Mouse (Mus musculus) inflammation-experienced regulatory T-cells, adult 6 months (primary cell): ENCODE data around the gene Pabpn1l. TPM values are rescaled to one million over a fixed set of nuclear protein-coding genes. Genes with fewer than 3 reads are reported as not detected.

Experiments used
- ATAC-seq: one replicate; pipeline ENCODE4 v1.8.0; 2017
- polyA plus RNA-seq, 3 experiments: library from polyadenylated mRNA; unstranded; fragments of 100-300 nt; shearing (Covaris generic); gene quantifications; one replicate each; pipeline ENCODE4 v1.2.1; 2017

Pabpn1l gene
- polyA plus RNA-seq, 3 experiments from 2014 or later = not detected

DNA sequence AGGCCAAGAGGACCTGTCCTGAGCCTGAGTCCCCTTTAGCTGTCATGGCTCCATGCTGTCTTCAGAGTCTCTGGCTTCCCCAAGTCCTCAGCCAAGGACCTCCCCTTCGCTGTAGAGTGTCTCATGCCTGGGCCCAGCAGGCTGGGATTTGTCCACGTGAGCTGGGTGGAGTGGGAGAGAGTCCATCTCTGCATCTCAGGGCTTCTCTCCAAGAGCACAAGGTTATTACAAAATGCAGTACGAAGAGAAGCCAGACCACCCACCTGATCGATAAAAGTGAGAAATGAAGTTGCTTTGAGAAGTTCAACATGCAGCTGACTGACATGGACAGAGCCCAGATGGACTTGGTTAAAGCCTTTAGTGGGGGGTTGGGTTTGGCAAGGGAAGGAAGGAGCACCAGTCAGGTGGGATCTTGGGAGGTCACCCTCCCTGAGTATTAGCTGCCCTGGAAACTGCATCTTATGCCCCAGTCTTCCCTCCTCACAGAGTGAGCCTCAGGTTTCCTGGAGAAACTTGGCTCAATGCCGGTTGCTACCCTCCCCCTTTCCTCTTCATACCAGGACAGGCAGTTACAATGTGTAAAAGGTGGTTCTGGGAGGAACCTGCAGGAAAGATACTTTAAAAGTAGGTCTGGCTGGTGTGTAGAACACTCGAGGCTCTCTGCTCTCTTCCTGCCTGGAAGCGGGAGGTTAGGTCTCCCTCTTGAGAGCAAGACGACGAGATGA, 6.2 kb downstream of the Pabpn1l start:
- no peak for ATAC-seq

DNA sequence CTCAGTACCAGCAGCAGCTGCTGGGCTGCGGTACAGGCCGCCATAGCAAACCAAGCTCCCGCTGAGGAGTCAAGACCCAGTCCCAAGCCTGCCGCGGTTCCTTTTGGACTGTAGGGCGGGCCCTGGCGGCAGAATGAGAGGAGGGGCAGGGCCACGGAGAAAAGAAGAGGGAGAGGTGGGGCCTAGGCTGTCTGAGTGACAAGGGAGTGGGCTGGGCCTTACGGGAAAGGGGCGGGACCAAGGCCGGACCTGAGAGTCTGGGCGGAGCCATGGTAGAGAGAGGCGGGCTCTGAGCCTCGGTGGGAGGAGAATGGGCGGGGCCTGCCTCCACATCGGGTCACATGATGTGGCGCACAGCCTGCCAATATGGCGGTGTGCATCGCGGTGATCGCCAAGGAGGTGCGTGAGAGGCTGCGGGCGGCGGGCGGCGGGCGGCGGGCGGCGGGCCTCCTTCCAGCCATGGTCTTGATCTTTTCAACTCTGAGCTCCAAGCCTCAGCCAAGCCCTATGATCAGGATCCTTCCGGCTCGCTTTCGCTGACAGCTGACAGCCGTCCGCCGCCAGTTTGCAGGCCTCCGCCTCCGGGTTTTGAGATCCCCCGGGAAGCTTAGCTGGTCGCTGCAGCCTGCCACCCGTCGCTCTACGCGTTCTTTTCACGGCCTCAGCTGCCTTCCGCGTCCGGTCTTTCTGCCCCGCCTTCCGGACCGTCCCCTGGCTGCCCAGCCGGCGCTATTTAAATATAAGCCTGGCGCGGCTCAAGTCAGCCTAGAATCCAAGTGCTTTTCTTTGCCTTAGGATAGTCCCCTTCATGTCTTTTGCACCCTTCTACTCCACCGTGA, 11.0 kb downstream of the Pabpn1l start, which contains the start of the genes Galns and Trappc2l:
Gene Galns, minus strand, starts transcription at position 169 of the 839 bp plus-strand sequence.
Gene Trappc2l, plus strand, starts transcription at position 346 of the 839 bp plus-strand sequence.
- ATAC-seq = peak; percentile 99

DNA sequence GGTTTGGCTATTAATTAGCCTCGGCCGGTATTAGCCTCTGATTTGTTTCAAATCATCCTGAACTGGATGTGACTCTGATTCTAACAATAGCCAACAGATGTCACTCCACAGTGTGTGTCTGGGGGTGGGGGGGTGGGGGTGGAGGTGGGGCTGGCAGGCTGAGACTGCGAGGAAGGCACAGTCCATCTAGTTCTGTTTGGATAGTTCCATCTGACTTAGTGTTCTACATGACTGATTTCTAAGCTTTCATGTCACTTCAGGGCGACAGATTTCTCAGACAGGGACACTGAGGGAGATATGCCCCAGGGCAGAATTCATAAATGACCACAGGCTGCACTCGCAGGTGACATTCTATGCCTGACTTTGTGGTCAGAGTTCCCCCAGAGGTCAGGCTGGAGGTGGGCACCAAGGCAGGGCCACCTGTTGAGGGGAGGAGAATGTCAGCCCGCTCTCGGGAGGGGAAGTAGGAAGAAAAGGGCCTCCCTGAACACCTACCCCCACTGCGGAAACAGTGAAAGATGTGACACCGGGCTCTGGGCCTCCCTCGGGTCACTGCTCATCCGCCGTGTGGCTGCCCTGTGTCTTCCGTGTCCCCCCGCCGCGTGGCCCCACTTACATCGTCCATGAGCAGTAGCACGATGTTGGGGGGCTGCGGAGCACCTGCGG, 11.8 kb downstream of the Pabpn1l start:
- peak; percentile 26 for ATAC-seq

DNA sequence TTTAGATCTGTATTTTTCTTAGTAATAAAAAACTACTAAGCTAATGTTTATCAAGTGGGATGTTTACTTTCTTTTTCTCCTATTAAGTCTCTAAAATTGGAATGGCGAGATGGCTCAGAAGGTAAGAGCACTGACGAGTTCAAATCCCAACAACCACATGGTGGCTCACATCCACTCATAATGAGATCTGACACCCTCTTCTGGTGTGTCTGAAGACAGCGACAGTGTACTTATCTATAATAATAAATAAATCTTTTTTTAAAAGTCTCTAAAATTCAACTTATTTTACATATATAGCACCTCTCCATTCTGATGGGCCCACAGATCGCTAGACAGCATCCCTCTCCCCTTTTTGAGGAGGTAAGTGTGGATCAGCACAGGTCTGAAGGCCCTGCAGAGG, 12.3 kb downstream of the Pabpn1l start:
- ATAC-seq = no peak

DNA sequence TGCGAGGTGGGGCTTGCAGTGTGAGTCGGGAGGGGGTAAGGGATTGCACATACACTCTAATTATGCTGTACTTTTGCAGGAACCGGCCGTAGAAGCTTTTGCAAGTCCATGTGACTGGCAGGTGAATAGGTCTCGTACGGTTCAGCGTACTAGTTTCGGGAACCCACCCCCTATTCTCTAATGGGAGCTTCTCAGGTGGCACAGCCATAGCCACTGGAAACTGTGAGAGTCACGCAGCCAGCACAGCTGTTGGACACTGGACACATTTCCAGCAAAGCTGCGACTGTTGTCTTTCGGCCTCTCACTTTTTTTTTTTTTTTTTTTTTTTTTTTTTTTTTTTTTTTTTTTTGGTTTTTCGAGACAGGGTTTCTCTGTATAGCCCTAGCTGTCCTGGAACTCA, 15.7 kb downstream of the Pabpn1l start:
- ATAC-seq = no peak

DNA sequence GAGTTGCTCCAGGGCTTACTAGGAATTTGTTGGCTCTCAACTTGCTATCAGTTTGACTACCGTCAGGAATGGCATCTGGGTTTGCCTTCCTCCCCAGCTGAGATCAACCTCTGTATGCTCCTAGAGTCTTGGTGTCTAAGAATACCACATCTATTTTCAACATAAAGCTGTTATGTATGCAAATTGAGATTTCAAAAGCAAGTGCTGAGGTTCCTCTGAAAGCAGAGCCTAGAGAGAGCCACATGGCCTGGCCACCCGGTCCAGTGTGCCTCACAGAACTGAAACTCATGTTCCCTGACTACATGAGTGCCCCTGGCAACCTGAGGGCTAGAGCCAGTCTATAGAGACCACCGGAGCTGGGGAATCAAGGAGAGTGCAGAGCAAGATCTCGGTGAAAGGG, 17.2 kb downstream of the Pabpn1l start:
- ATAC-seq = no peak

DNA sequence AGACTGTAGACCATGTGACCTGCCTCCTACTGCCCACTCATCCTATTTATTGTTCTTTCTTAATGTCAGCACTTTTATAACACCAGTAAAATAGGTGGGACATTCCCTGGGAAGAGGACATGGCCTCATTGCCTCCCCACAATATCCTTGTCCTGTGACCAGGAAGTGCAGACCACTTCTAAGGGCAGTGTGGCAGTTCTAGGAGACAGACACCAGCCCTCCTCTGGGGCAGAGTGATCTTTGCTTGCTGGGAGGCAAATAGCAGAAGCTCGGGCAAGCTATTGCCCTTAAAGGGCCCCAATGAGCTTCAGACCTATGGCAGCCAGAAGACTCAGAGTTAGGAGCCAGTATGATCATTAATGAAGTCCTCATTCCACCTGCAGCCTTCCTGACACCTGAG, 17.9 kb downstream of the Pabpn1l start:
- ATAC-seq = no peak

DNA sequence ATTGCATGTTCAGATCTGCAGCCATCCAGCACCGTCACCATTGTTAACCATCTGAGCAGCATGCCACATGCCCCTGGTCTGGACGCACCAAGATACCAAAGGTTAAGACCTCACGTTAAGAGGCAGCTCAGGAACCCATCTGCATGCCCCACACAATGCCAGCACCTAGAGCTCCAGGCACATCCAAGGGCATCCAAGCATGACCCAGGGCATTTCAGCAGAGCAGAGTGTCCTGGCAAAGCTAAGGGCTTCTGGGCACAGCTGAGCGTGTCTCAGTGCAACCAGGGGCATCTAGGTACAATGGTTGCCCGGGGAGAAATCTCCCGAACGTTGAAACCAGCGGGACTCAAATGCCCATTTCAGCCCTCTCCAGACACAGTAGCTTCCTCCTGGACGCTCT, 21.9 kb downstream of the Pabpn1l start:
- ATAC-seq = no peak

DNA sequence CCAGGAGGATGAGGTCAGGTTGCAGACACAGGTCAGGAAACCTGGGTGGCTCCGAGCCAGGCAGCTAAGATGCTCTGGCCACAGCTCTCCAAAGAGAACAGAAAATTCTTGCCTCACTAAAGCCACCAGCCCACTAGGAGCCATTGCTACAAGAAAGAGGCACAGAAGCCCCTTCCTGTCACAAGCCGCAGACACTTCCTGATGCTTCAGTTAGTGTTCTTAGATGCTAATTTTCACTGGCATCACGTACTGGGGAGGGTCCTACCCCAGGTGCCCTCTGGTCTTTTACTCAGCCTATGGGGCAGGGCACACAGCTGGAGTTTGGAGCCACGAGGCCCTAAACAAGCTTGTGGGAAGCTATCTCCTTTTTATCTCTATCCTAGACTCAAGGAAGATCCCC, 26.5 kb downstream of the Pabpn1l start:
- ATAC-seq = no peak

DNA sequence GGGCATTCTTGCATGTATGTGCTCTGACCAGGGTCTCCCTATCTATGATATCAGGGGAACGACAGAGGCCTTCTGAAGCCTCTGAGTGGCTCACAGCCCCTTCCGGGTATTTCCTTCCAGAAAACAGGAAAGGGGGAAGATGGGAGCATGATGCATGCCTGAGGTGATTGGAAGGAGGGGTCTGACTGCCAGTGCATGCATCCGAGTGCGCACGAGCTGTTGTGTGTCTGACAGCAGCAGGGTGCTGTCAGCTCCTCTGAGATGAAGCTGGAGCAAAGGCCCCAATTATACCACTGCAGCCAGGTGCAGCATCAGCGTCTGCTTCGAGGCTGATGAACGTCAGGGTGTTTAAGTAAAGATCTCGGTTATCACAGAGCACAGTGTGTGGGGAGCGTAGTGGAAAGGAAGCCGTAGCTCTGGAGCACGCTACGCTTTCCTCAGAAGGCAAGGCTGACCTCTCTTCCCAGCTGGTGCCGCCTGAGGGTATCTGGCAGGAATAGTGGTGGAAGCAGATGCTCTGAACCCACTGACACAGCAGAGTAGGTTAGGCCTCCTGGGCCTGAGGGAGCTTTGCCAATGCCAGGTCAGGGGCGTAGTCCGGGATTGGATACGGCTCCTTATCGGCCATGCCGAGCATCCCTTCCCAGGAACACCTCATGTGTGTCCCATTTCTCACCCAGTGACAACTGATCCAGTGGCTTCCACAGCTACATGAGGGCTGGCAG, 28.6 kb downstream of the Pabpn1l start:
- ATAC-seq = no peak

DNA sequence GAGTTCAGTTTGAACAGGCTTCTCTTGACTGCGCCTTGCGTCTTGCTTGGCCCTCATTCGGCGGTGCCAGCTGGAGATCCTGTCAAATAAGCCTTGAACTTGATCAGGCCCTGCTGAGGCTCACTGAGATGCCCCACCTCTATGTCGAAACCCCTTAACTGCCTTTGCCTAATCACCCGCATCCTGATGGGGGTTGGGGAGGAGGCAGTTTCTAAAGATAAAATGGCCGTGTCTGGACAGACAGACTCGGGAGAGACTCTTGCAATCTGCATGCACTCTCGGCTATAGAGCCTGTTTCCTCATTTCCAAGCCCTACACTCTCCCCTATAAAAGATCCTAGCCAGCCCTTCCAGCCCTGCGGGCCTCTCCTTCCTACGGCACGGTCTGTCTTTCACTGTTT, 29.3 kb downstream of the Pabpn1l start:
- ATAC-seq = no peak

DNA sequence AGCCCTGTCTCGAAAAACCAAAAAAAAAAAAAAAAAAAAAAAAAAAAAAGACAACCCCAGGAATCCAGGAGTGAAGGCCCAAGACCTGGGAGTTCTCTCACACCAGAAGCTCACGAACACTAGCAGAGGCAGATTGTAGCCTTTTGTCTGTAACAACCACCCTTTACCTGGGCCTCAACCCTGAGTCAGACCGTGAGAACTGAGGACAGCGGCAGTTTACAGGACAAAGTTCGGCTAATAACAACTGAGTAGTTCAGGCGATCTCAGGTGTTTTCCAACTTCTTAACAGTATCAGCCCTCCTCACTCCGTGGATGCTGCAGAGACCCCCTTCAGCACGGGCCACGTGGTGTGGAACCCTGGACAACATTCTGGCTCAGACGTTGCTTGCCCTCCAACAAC, 35.8 kb downstream of the Pabpn1l start:
- no peak for ATAC-seq

DNA sequence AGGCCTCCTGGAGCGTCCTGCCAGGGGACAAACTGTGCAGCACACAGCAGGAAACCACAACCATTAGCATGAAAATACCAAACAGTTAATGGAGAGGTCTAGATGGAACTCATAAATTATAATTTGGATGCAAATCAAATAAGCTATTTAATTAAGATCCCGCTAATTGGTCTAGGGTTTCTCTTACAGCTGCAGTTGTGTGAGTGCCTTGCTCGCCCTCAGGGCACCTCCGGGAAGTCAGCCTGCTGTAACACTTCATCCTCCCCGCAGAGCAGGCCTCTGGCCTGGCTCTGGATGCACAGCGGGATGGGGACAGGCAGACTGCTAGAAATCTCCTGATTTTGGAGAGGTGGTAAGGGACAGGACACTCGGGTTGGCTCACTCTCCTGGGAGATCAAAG, 36.4 kb downstream of the Pabpn1l start:
- no peak for ATAC-seq

DNA sequence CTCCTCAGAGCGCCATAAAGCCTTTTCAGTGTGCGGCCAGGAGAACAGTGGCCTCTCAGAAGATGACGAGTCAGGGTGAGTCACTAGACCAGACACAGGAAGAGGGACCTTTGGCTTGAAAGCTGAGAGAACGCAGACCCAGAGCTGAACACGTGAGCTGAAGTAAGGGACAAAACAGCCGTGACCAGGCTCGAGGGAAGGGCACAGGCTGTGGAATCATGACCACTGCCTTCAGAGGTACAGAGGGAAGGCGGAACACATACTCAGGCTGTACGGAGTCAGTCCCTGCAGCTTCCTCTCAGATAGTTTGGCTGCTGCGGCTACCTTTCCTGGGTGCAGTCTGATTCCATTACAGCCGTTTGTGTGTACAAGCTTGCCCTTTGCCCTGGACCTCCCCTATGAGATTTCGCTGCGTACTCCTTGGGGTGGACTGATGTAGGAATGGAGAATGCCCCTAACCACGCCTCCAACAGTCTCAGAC, 37.1 kb downstream of the Pabpn1l start:
- ATAC-seq = no peak

DNA sequence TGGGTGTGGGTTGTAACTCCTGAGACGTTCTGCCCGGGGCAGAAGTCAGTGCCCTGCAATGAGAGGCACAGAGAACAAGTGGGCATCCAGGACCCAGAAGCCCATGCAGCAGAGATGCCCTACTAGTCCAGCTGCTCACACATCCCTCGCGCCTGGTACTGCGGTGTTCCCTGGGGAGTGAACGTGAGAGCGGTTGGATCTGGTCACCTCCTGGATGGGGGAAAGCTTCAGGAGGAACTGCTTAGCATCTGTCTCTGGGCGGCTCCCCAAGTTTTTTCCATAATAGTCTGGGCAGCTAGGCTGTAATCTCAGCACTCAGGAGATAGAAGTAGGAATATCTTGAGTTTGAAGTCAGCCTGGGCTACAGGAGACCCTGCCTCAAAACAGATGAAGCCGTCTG, 37.6 kb downstream of the Pabpn1l start:
- no peak for ATAC-seq

DNA sequence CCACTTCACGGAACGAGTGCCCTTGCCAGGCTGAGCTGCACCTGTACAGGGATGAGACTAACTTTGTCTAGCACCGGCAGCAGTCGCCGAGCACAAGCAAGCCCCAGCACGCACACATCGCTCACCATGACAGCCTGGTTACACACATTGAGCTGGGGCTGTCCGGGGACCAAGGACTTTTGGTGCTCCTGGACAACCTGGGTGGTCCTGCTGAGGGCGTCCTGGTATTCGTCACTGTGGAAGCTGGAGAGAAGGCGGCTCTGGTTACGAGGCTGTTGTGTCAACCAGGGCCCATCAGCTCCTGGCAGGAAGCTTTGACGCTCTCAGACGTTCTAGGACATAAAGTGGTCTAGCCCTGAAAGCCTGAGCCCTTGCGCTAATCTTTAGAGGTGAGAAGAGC, 41.6 kb downstream of the Pabpn1l start:
- no peak for ATAC-seq

DNA sequence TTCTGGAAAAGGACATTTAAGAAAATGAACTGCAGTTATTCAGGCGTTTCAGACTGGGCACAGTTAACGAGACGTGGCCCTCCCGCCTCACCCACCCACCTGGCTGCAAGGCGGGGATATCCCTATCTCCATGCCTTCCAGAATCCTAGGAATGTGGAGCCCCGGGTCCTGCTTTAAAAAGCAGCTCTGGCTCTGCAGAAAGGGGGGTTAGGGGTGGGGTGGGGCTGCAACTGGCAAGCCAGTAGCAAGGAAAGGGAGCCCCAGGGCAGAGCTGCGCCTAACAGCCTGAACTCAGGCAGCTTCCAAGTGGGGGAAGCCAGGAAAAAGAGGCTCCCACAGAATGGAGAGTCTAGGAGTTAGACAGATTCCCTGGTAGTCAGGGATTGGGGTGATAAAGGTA, 43.3 kb downstream of the Pabpn1l start:
- ATAC-seq = no peak

DNA sequence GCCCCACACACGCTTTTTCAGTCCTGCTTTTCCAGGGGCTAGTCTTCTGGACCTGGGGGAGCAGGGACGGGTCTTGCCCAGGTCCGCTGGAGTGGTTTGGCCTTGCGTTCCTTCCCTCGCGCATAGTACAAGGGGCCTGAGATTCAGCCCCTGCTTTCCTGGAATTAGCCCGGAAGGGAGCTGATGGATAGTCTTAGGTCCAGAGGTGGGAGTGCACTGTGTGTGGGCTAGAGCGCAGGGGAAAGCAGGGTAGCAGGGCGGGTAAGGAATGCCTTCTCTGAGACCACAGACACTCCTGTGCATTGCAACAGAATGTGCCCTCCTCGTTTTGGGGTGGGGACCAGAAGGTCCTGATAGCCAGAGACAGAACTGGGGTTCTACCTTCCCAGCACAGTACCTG, 45.4 kb downstream of the Pabpn1l start:
- no peak for ATAC-seq

DNA sequence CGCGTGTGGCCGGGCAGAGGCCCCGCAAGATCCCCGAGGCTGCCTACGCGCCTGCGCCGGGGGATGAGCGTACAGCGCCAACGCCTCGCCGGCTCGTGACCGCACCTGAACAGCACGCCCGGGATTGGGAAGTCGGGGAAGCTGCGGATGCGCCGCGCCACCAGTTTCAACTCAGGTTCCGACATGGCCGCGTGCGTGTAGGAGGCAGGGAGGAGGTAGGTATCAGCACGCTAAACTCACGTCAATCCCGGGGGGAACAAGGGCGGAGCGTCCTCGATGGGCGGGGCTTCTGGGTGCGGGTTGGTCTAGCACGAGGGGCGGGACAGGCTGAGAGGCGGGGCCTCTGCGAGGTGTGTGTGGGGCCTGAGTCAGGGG, 45.9 kb downstream of the Pabpn1l start, which contains the start of gene Aprt:
Gene Aprt, minus strand, starts transcription at position 262 of the 375 bp plus-strand sequence.
- ATAC-seq = peak; percentile 99

DNA sequence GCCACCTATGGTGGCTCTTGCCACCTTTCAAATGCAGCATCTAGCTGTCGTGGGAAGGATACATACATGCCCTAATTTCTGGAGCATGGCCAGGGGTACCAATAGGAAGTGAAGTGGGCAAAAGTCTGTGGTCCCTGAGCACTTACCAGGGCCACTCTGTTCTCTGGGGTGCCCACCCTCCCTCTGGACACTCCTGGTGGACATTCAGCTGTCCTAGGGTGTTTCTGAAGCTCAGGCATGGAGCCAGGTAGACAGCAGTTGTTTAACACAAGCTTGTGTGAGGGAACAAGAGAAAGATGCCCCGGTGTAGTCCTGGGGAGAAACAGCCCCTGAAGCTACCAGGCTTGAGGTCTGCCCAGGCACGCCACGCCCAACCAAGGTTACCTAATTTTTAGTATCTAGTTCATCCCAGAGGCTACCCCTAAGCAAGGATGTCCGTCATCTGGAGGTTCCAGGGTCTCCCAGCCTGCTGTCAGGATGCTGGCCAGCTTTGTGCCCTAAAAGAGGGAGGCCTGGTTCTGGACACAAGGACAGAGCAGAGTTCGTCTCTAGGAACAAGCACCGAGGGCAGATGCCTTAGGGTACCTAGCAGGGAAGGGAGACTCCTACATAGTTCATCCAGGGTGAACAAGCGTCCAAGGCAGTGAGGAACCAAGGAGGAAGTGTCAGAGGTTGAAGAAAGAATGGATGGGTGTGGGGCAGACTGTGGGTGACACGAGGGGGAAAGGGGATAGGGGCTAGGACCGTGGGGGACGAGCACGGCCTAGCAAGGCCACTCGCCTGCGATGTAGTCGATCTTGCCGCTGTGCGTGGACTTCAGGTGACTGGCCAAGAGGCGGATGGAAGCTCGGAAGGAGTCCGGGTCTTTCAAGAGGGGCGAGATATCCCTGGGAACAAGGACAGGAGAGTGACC, 46.5 kb downstream of the Pabpn1l start:
- ATAC-seq = peak; percentile 6

DNA sequence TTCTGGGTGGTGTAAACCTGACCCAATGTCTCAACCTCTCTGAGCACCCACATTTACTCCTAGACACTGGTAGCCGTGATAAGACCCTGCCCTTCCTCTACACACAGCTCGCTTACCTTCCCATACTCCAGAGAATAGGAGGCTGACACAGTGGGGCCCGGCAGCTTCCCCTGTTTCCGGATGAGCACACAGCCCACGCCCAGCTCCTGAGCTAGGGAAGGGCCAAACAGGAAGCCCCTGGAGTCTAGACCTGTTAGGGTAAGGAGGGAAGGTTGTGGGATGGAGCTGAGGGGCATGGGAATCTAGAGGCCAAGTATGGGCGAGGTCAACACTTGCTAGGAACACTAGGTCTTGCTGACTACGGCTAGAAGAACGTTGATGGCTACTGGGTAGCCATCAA, 47.3 kb downstream of the Pabpn1l start:
- ATAC-seq = no peak
